Mouse (Mus musculus) lung, embryonic 15.5 days (tissue): ENCODE data around the gene Prkcd. TPM values are rescaled to one million over a fixed set of nuclear protein-coding genes. Genes with fewer than 3 reads are reported as not detected.

Experiments
- ATAC-seq: fragments of 200-750 bp; cut with Nextera tagmentation; 2 replicates; pipeline ENCODE4 v1.8.0; 2017; ENCODE audit warnings: moderate number of reproducible peaks, borderline replicate concordance; ENCODE audit not compliant: low FRiP score, low TSS enrichment; ENCODE audit errors: extremely low read depth
- H3K27ac ChIP-seq: fragments of 300-500 bp; sonication (generic); 2 replicates; pipeline ENCODE4 v1.5.1; 2015; ENCODE audit warnings: moderate library complexity, mild to moderate bottlenecking, inconsistent platforms
- H3K27me3 ChIP-seq: fragments of 300-500 bp; sonication (generic); 2 replicates; pipeline ENCODE4 v1.6.1; 2015; ENCODE audit warnings: inconsistent platforms
- H3K36me3 ChIP-seq: fragments of 300-500 bp; sonication (generic); 2 replicates; pipeline ENCODE4 v1.6.1; 2015; ENCODE audit warnings: inconsistent platforms
- H3K4me1 ChIP-seq: fragments of 300-500 bp; sonication (generic); 2 replicates; pipeline ENCODE4 v1.6.1; 2015; ENCODE audit warnings: inconsistent platforms
- H3K4me2 ChIP-seq: fragments of 300-500 bp; sonication (generic); 2 replicates; pipeline ENCODE4 v1.6.1; 2015; ENCODE audit warnings: inconsistent platforms, mild to moderate bottlenecking, moderate library complexity
- H3K4me3 ChIP-seq: fragments of 300-500 bp; sonication (generic); 2 replicates; pipeline ENCODE4 v1.5.1; 2015; ENCODE audit warnings: mild to moderate bottlenecking, inconsistent platforms
- H3K9ac ChIP-seq: fragments of 300-500 bp; sonication (generic); 2 replicates; pipeline ENCODE4 v1.6.1; 2015; ENCODE audit warnings: inconsistent platforms
- H3K9me3 ChIP-seq: fragments of 300-500 bp; sonication (generic); 2 replicates; pipeline ENCODE4 v1.6.1; 2016; ENCODE audit warnings: inconsistent platforms
- WGBS: fragments of 180-500 bp; shearing (Covaris S2); methylation state at CpG from one replicate; pipeline ENCODE4 v1.1.7; 2015; 5-methylcytosine and 5-hydroxymethylcytosine counted together
- polyA plus RNA-seq: library from polyadenylated mRNA; unstranded; fragments of >200 nt; fragmentation: Nextera tagmentation; extraction: Ambion mirVana; gene quantifications from 2 replicates; pipeline ENCODE4 v1.2.1, GENCODE M21; 2015

The Prkcd gene
- polyA plus RNA-seq, 1 experiment from 2014 or later, result 61.7 TPM

DNA sequence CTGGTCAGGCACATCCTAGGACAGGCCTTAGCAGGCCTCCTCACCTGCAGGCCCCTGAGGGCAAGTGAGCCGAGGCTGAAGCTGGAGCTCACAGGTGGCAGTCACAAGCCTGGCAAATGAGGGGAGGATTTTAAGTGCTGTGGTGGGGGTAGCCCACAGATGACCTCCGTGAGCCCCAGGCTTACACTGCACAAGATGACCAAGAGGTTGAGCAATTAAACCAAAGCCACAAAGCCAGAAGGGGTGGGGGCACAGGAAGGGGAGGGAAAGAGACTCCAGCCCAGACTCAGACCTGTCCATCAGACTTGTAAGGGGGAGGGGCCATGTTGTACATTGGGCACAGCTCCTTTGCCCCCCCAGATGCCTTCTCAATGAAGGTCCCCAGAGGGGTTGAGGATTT is 9.3 kb downstream of the Prkcd start:
- Histone ChIP-seq H3K36me3 (no peaks in the 10 kb centered on the region), H3K9ac (no peak overlapping the region), H3K27me3 (no peaks in the 10 kb centered on the region), H3K4me3 (no peak overlapping the region), H3K4me1 (no peaks in the 10 kb centered on the region), H3K4me2 (no peak overlapping the region), H3K9me3 (no peaks in the 10 kb centered on the region), H3K27ac (no peak overlapping the region)
- 62% methylated on average over 2 of the region's 2 CpGs for WGBS
- no peak for ATAC-seq

DNA sequence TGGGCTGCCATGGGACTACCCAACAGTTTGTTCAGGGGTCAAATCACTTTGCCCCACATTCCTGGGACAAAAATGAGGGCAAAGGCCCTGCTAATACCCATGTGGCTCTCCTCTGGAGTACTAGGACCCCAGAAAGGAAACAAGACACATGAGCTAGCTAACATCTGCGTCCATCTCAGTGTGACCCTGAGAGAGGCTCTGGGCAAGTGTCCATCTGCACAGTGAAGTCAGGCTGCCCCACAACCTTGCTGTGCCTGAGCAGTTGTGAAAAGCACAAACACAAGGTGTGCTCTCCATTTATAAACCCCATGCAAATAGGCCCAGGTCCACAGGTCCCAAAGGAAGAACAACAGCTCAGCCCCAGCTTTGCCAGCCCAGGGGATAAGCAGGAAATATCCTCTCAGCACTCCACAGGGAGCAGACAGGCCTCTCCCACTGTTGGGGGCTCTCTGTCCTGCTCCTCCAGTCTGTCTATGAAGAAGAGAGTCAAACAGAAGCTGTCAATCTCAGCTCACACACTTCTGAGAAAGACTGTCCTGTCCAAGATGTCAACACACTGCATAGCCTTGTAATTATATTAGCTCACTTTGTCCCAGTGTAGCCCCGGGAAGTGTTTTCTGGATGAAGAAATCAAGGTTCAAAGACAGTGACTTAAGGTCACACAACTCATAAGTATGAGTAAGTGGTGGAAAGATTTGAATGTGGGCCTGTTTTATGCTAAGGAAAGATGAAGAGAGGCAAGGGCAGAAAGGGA is 12.9 kb downstream of the Prkcd start:
- Histone ChIP-seq H3K9ac (no peak overlapping the region), H3K4me3 (no peak overlapping the region), H3K4me2 (no peak overlapping the region), H3K27ac (no peak overlapping the region), H3K4me1 (0 out of 2 replicates have a peak, but pooled peaks cover 4% of the 10 kb centered on the region), H3K9me3 (no peaks in the 10 kb centered on the region), H3K27me3 (no peaks in the 10 kb centered on the region), H3K36me3 (peaks cover 5% of the 10 kb centered on the region; the same call in 1 of the 2 replicates)
- 73% methylated on average over 2 of the region's 2 CpGs for WGBS
- no peak for ATAC-seq

DNA sequence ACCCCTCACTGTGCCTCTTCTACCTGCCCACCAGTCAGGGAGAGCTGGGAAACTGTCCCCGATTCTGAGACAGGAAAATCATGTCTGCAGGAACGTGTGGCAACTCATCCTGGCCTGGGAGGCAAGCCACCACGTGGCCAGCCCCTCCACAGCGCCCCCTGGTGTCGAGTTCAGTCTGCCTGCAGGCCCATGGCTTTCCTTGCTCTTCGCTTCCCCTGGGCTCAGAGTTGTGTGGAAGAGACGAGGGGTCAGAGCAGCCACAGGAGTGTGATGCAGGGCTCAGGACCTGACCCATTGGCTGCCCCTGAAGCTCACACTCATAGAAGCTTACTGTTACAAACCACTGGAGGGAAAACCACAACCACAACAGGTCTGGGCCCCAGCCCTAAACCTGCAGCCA is 13.5 kb downstream of the Prkcd start:
- no peak overlapping the region for H3K9ac ChIP-seq
- no peak overlapping the region for H3K4me2 ChIP-seq
- no peak overlapping the region for H3K27ac ChIP-seq
- 0 out of 2 replicates have a peak, but pooled peaks cover 4% of the 10 kb centered on the region for H3K4me1 ChIP-seq
- peaks cover 8% of the 10 kb centered on the region for H3K36me3 ChIP-seq
- H3K27me3 ChIP-seq, result no peaks in the 10 kb centered on the region
- no peak for ATAC-seq
- H3K4me3 ChIP-seq, result no peak overlapping the region
- no peaks in the 10 kb centered on the region for H3K9me3 ChIP-seq
- 25% methylated on average over 7 of the region's 7 CpGs for WGBS

DNA sequence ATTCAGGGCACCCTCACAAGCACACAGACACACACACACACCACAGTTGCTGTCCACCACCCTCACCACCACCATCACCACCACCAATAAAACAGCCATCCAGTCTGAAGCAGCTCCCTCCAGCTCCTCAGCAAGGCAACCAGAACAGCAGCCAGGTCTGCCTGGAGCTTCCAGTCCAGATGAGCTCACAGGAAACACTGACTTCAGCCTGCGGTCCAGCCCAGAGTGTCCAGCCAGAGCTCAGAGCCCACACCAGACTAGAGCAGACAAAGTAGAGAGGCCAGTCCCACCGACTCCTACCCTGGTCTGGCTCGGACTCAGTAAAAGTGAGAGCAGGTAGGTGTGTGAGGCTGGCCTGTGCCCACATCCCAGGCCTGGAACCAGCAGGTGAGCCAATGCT is 15.1 kb downstream of the Prkcd start:
- H3K4me3 ChIP-seq, result no peak overlapping the region
- no peaks in the 10 kb centered on the region for H3K27me3 ChIP-seq
- no peak for ATAC-seq
- no peak overlapping the region for H3K9ac ChIP-seq
- no peak overlapping the region for H3K4me2 ChIP-seq
- 0 out of 2 replicates have a peak, but pooled peaks cover 4% of the 10 kb centered on the region for H3K4me1 ChIP-seq
- H3K27ac ChIP-seq, result no peak overlapping the region
- H3K9me3 ChIP-seq, result no peaks in the 10 kb centered on the region
- 76% methylated on average over 3 of the region's 3 CpGs for WGBS
- peaks cover 8% of the 10 kb centered on the region for H3K36me3 ChIP-seq

DNA sequence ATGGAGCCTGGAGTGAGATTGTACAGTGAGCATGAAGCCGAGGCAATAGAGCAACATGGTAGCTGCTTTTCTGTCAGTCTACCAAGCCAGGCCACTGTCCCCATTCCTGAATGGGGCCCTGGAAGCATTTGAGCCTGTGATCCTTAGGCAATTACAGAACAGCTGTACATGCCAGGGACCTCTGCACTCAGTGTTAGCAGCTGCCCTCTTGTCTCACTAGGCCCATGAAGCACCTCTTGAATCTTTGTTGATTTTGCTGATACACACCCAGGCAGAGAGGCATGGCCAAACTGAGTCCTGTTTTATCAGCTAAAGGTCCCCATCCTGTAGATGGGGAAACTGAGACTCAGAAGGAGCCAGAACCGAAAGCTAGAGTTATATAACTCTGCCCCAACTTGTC is 15.7 kb downstream of the Prkcd start:
- Histone ChIP-seq H3K36me3 (peaks cover 8% of the 10 kb centered on the region), H3K4me1 (0 out of 2 replicates have a peak, but pooled peaks cover 4% of the 10 kb centered on the region), H3K9ac (no peak overlapping the region), H3K9me3 (no peaks in the 10 kb centered on the region), H3K27ac (no peak overlapping the region), H3K27me3 (no peaks in the 10 kb centered on the region), H3K4me3 (no peak overlapping the region), H3K4me2 (no peak overlapping the region)
- ATAC-seq, result no peak
- WGBS, result 63% methylated on average over 2 of the region's 2 CpGs

DNA sequence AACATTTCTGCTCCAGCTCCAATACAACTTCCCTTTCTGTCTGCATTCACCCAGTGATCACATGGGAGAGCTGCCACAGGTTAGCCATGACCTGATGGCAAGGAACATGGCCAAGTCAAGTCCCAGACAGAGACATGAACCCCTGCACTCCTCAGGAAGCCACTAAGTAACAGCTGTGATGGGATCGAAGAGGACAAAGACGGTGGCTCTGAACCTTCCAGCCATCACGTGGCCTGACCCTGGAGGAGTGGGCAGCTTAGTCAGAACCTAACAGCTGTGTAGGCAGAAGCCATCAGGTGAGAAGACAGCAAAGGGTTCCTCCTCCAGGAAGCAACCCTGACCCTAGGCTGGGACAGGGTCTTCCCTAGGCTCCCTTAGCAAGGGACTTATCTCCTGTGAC is 16.5 kb downstream of the Prkcd start:
- 0 out of 2 replicates have a peak, but pooled peaks cover 4% of the 10 kb centered on the region for H3K4me1 ChIP-seq
- no peak overlapping the region for H3K4me3 ChIP-seq
- H3K27me3 ChIP-seq, result no peaks in the 10 kb centered on the region
- ATAC-seq, result no peak
- 86% methylated on average over 3 of the region's 3 CpGs for WGBS
- H3K9me3 ChIP-seq, result no peaks in the 10 kb centered on the region
- H3K4me2 ChIP-seq, result no peak overlapping the region
- no peak overlapping the region for H3K9ac ChIP-seq
- H3K36me3 ChIP-seq, result peaks cover 8% of the 10 kb centered on the region
- H3K27ac ChIP-seq, result no peak overlapping the region

DNA sequence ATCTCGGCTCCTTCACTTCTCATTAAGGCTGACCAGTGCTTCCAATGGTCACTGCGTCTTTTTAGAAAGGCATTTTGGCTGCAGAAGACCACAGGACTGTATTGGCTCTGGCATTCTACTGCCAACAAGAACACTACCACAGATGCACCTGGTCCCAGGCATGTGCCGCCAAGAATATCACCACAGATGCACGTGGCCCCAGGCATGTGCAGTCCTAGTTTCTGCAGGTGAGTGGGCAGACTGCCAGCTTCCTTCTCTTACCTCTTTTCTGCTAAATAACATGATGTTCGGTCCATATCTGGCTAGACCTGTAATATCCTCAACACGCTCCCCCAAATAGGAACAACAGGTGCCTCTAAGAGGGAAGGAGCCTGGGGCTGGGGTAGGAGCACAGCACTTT is 17.8 kb downstream of the Prkcd start:
- H3K4me1 ChIP-seq, result 0 out of 2 replicates have a peak, but pooled peaks cover 4% of the 10 kb centered on the region
- no peak for ATAC-seq

DNA sequence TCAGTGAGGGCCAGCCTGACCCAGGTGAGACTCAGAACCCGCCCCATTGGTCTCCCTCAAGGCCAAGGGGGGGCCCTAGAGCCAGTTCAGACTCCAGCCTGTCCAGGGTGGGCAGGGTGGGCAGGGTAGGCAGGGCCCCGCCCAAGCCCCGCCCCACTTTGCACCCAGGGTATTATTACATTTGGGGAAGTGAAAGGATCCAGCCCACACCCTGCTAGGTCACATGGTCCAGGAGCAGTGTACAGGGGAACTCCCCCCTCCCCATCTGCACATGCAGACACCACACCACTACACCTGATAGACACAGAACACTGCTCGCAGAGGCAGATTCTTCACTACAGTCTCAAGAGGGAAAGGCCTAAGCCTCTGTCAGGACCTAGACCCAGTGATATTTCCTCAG is 18.3 kb downstream of the Prkcd start:
- no peak for ATAC-seq
- Histone ChIP-seq H3K9me3 (no peaks in the 10 kb centered on the region), H3K36me3 (peaks cover 14% of the 10 kb centered on the region), H3K27me3 (no peaks in the 10 kb centered on the region), H3K27ac (no peak overlapping the region), H3K4me2 (no peak overlapping the region), H3K4me1 (0 out of 2 replicates have a peak, but pooled peaks cover 4% of the 10 kb centered on the region), H3K9ac (no peak overlapping the region), H3K4me3 (no peak overlapping the region)
- 81% methylated on average over 4 of the region's 4 CpGs for WGBS

More for the DNA sequence above, 17.8 kb downstream of the Prkcd start:
- Histone ChIP-seq H3K36me3 (peaks cover 14% of the 10 kb centered on the region), H3K27ac (no peak overlapping the region), H3K4me2 (no peak overlapping the region), H3K9ac (no peak overlapping the region), H3K9me3 (no peaks in the 10 kb centered on the region), H3K27me3 (no peaks in the 10 kb centered on the region), H3K4me3 (no peak overlapping the region)
- 84% methylated on average over 6 of the region's 6 CpGs for WGBS

DNA sequence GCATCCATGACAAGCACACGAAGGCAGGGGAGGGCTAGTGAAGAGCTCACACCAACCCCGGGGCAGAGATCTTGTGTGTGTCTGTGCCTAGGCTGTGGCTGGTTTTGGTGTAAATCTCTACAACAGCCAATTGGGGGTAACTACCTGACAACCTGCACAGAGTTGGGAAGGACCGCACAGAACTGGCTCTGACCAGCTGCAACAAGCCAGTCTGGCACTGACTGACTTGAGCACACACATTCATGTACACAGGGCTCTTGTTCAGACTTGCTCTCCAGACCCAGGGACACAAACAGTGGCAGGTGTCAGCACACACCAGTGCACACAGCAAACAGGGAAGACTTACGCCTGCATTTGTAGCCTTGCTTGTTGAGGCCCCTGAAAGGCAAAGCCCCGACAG is 19.2 kb downstream of the Prkcd start:
- 92% methylated on average over 5 of the region's 5 CpGs for WGBS
- Histone ChIP-seq H3K4me1 (0 out of 2 replicates have a peak, but pooled peaks cover 4% of the 10 kb centered on the region), H3K4me2 (no peak overlapping the region), H3K27me3 (no peaks in the 10 kb centered on the region), H3K36me3 (peaks cover 18% of the 10 kb centered on the region), H3K9me3 (no peaks in the 10 kb centered on the region), H3K27ac (no peak overlapping the region), H3K9ac (no peak overlapping the region), H3K4me3 (no peak overlapping the region)
- no peak for ATAC-seq

DNA sequence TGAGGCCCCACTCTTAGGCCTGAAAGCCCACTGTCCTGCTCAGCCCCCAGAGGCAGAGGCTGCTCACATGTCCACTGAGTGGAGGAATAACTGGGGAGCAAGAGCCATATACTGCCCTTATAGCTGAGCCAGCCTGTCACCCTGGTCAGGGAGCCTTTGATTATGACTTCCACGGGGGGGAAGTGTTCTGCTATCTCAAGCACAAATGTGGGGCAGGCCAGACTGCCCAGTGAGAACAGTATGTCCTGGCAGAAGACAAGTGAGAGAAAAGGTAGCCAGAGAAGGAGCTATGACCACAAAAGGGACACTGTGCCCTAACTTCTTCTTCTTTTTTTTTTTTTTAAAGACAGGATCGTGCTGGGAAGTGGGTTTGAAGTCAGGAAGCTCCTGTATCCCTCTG is 28.9 kb downstream of the Prkcd start:
- H3K36me3 ChIP-seq, result peaks cover 35% of the 10 kb centered on the region
- 63% methylated on average over 2 of the region's 2 CpGs for WGBS
- ATAC-seq, result no peak

DNA sequence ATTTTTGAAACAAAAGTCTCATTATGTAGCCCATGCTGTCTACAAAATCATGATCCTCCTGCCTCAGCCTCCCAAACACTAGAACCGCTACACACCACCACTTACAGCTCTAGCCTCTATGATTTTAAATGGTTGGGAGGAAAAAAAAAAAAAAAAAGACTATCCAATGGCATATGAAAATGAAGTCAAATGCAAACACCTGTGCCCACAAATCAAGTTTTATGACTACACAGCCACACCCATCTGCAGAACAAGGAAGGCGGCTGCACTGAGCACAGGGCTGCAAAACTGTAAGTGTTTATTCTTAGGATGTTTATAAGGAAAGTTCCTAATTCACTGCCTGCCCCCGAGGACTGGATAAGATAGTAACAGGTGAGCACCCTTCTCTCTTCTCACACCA is 29.6 kb downstream of the Prkcd start:
- Histone ChIP-seq H3K36me3 (peaks cover 28% of the 10 kb centered on the region), H3K27me3 (no peaks in the 10 kb centered on the region), H3K4me3 (no peak overlapping the region), H3K9me3 (no peaks in the 10 kb centered on the region), H3K4me2 (no peak overlapping the region), H3K9ac (no peak overlapping the region), H3K27ac (no peak overlapping the region), H3K4me1 (peaks cover 30% of the 10 kb centered on the region)
- 73% methylated on average over 3 of the region's 3 CpGs for WGBS
- no peak for ATAC-seq

More for the DNA sequence above, 28.9 kb downstream of the Prkcd start:
- H3K4me2 ChIP-seq, result no peak overlapping the region
- no peaks in the 10 kb centered on the region for H3K9me3 ChIP-seq
- H3K9ac ChIP-seq, result no peak overlapping the region
- no peak overlapping the region for H3K27ac ChIP-seq
- no peaks in the 10 kb centered on the region for H3K27me3 ChIP-seq
- peaks cover 24% of the 10 kb centered on the region for H3K4me1 ChIP-seq
- no peak overlapping the region for H3K4me3 ChIP-seq

DNA sequence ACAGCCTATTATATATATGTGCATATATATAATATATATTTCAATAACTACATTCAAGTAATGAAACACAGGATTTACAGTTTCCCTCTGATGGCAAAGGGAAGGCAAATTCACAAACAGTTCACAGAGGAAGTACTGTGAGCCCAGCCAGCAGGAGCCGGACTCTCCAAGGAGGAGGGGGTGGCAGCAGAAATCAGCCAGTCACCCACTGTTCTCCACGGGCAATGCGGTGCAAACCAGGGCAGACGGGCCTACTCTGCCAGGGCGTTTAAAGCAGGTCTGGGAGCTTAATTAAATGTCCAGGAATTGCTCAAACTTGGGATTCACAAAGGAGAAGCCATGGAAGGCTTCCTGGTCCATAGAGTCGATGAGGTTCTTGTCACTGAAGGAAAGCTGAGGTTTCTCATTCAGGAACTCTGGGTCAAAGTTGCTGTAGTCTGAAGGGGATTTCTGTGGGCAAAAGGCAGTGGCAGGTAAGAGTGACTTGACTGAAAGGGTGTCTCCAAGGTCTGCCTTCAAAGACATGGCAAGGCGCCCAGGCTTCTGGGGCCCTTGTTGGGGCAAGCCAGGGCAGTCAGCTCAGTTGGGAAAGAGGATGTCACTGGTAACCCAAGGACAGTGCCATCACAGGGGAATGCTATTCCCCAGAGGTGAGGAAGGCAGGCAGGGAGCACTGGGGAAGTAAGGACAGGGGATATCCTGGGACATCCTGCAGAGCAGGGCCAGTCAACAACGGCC is 30.3 kb downstream of the Prkcd start:
- no peak overlapping the region for H3K27ac ChIP-seq
- WGBS, result 88% methylated on average over 8 of the region's 8 CpGs
- no peak for ATAC-seq

More for the DNA sequence above, 30.3 kb downstream of the Prkcd start:
- Histone ChIP-seq H3K4me3 (no peak overlapping the region), H3K27me3 (no peaks in the 10 kb centered on the region), H3K4me1 (peaks cover 30% of the 10 kb centered on the region), H3K9ac (no peak overlapping the region), H3K36me3 (peaks cover 21% of the 10 kb centered on the region), H3K9me3 (no peaks in the 10 kb centered on the region), H3K4me2 (no peak overlapping the region)
